Mouse (Mus musculus): ENCODE results near the gene Unc119b.
"Not testable (repeated sequence)": the region's sequence is repeated elsewhere in the genome, so short reads cannot be mapped to it uniquely, and the experiment has no call there.

The Unc119b gene

GRCm38 (mm10) chr5:115129328-115129727 lies 5.4 kb downstream of the Unc119b start:
- DNase-seq = no peak

GRCm38 (mm10) chr5:115127421-115128179 lies 7.2 kb downstream of the Unc119b start:
- peak in 1 of 2 experiments; percentile 60 for DNase-seq

- DNase-seq = no peak
Measured at GRCm38 (mm10) chr5:115126578-115127312, 8.0 kb downstream of the Unc119b start.

- peak; percentile 88 to 92 for DNase-seq
Measured at GRCm38 (mm10) chr5:115125211-115125871, 9.4 kb downstream of the Unc119b start.

- DNase-seq = no peak
Measured at GRCm38 (mm10) chr5:115124690-115125089, 10.1 kb downstream of the Unc119b start.

GRCm38 (mm10) chr5:115120978-115121377 lies 13.8 kb downstream of the Unc119b start:
- DNase-seq = peak; percentile 62 to 68

- DNase-seq = peak; percentile 35 to 72
Measured at GRCm38 (mm10) chr5:115118961-115119570, 15.7 kb downstream of the Unc119b start, which contains the start of gene Acads. TSS of gene Acads (minus strand) at chr5:115119346.

GRCm38 (mm10) chr5:115117467-115117866 lies 17.3 kb downstream of the Unc119b start:
- DNase-seq = no peak

GRCm38 (mm10) chr5:115116426-115116825 lies 18.3 kb downstream of the Unc119b start:
- no peak for DNase-seq

- DNase-seq = no peak
Measured at GRCm38 (mm10) chr5:115114501-115114900, 20.3 kb downstream of the Unc119b start.

GRCm38 (mm10) chr5:115113244-115113643 lies 21.5 kb downstream of the Unc119b start:
- no peak for DNase-seq

- no peak for DNase-seq
Measured at GRCm38 (mm10) chr5:115111156-115111555, 23.6 kb downstream of the Unc119b start.

- not testable (repeated sequence) for DNase-seq
Measured at GRCm38 (mm10) chr5:115103253-115103652, 31.5 kb downstream of the Unc119b start.

GRCm38 (mm10) chr5:115102231-115102630 lies 32.5 kb downstream of the Unc119b start:
- DNase-seq = no peak

GRCm38 (mm10) chr5:115100473-115100872 lies 34.3 kb downstream of the Unc119b start:
- DNase-seq = no peak

GRCm38 (mm10) chr5:115099991-115100390 lies 34.8 kb downstream of the Unc119b start:
- no peak for DNase-seq

- DNase-seq = no peak
Measured at GRCm38 (mm10) chr5:115099530-115099929, 35.2 kb downstream of the Unc119b start.

GRCm38 (mm10) chr5:115098195-115098594 lies 36.6 kb downstream of the Unc119b start, which contains the start of gene Gm10401:
TSS of gene Gm10401 (minus strand) at chr5:115098295.
- DNase-seq = no peak

- no peak for DNase-seq
Measured at GRCm38 (mm10) chr5:115091776-115092175, 43.0 kb downstream of the Unc119b start.

GRCm38 (mm10) chr5:115091015-115091414 lies 43.8 kb downstream of the Unc119b start:
- DNase-seq = no peak

- DNase-seq = no peak
Measured at GRCm38 (mm10) chr5:115089592-115090268, 45.0 kb downstream of the Unc119b start.

GRCm38 (mm10) chr5:115085675-115086074 lies 49.1 kb downstream of the Unc119b start:
- DNase-seq = no peak
